32 mouse cellular contexts compared by ENCODE assay signal in the genomic region with DNA sequence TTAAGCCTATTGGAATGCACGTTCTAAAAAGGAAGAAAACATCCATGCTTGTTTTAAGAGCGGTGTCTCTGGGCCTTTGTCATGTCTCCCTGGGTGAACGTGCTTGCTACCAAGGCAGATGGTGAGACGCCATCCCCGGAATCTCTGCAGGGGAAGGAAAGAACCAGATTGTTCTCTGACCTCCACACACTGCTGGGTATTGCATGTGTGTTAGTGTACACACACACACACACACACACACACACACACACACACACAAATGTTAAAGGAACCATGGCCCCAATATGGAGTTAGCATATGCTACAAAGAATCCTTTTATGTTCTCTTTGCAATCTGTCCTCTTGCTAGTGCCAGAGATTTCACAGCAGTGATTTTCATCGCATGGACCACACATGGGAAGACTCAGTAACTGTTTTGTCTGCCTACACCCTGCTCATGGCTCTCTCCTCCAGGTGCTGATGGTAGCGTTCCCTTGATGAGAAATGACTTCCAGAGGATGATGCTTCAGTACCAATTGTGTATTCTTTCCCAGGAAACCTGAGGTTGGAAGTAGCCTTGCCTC. TPM values are rescaled to one million over a fixed set of nuclear protein-coding genes. Genes with fewer than 3 reads are reported as not detected.
A peak's percentile ranks its signal among the peaks of the same experiment; 100 is the strongest.
DNase-seq lines count a peak whose midpoint lies in the region; ATAC-seq and TF ChIP-seq lines count a peak whose summit lies in the region.
"Had no signal": no experiment of that assay in that cellular context is flagged by ENCODE, and none has a peak within 500 bp of the region (broad histone marks: within the 10 kb centered on the region; RNA-seq: fewer than 3 reads in every experiment).

No protein-coding gene starts in this region.

- 59% methylated on average over 7 of the region's 7 CpGs for WGBS in hindbrain, postnatal 0 days
- WGBS in hindbrain, embryonic 14.5 days: 79% methylated on average over 7 of the region's 7 CpGs
- 88% methylated on average over 7 of the region's 7 CpGs for WGBS in lung, adult 2 months
- WGBS in midbrain, embryonic 14.5 days: 85% methylated on average over 7 of the region's 7 CpGs

- no peaks in the 10 kb centered on the region for H3K36me3 ChIP-seq in hindbrain, postnatal 0 days (ENCODE audit: insufficient read depth, low read length)
- H3K36me3 ChIP-seq in hindbrain, embryonic 14.5 days (replicated peaks; ENCODE audit: control insufficient read depth, insufficient read depth): no peaks in the 10 kb centered on the region
- H3K36me3 ChIP-seq in midbrain, embryonic 14.5 days (ENCODE audit: control insufficient read depth, insufficient read depth, low read length): no peaks in the 10 kb centered on the region
- H3K36me3 ChIP-seq: G1E; heart, embryonic 12.5 days; midbrain, embryonic 10.5 days; stomach, embryonic 15.5 days had no signal

- H3K9ac ChIP-seq in hindbrain, postnatal 0 days (replicated peaks; ENCODE audit: low read length): no peak overlapping the region
- H3K9ac ChIP-seq in hindbrain, embryonic 14.5 days: no peak overlapping the region
- H3K9ac ChIP-seq in midbrain, embryonic 14.5 days (replicated peaks; ENCODE audit: low read length): no peak overlapping the region
- H3K9ac ChIP-seq: embryonic facial prominence, embryonic 12.5 days; heart, embryonic 12.5 days; hindbrain, embryonic 13.5 days; liver, embryonic 14.5 days; lung, embryonic 14.5 days; stomach, embryonic 15.5 days had no signal

- TF ChIP-seq CTCF in hindbrain, postnatal 0 days (IDR thresholded peaks at IDR 0.05; ENCODE audit: low read depth): no peak
- no peak for TF ChIP-seq CTCF in lung, adult 2 months (IDR thresholded peaks at IDR 0.05; ENCODE audit: insufficient read depth, low read length)

- no peaks in the 10 kb centered on the region for H3K27me3 ChIP-seq in hindbrain, postnatal 0 days (ENCODE audit: insufficient read depth, low read length)
- no peaks in the 10 kb centered on the region for H3K27me3 ChIP-seq in hindbrain, embryonic 14.5 days (ENCODE audit: control insufficient read depth, insufficient read depth, low read length)
- no peaks in the 10 kb centered on the region for H3K27me3 ChIP-seq in midbrain, embryonic 14.5 days (ENCODE audit: control insufficient read depth, insufficient read depth, low read length)
- H3K27me3 ChIP-seq: embryonic facial prominence, embryonic 12.5 days; heart, embryonic 12.5 days; hindbrain, embryonic 13.5 days; stomach, embryonic 15.5 days had no signal

- no peaks in the 10 kb centered on the region for H3K4me1 ChIP-seq in hindbrain, postnatal 0 days (ENCODE audit: insufficient read depth, low read length)
- H3K4me1 ChIP-seq in hindbrain, embryonic 14.5 days (replicated peaks; ENCODE audit: control insufficient read depth, insufficient read depth, low read length): no peaks in the 10 kb centered on the region
- H3K4me1 ChIP-seq in lung, adult 2 months (ENCODE audit: control insufficient read depth, insufficient read depth, low read length): no peaks in the 10 kb centered on the region
- no peaks in the 10 kb centered on the region for H3K4me1 ChIP-seq in midbrain, embryonic 14.5 days (ENCODE audit: control insufficient read depth, insufficient read depth, low read length)
- H3K4me1 ChIP-seq: midbrain, embryonic 10.5 days; stomach, embryonic 15.5 days had no signal

- peak; percentile 22 to 33 for DNase-seq in cerebellum, postnatal 14 days
- no peak for DNase-seq in cerebellum, adult 18-20 months
- DNase-seq in hindbrain, postnatal 0 days (ENCODE audit: low spot score): peak; percentile 23
- no peak for DNase-seq in hindbrain, embryonic 14.5 days (ENCODE audit: low spot score)
- peak; percentile 64 for DNase-seq in brain, adult 2 months (ENCODE audit: low read depth, low spot score)
- DNase-seq in layer of hippocampus, adult 9-11 months: peak; percentile 45
- no peak for DNase-seq in lung, adult 2 months
- no peak for DNase-seq in midbrain, embryonic 14.5 days
- DNase-seq: adrenal gland, postnatal 10 days; cerebellum, adult 2 months; cerebellum, postnatal 36 days; embryo, embryonic 11 days; gastrocnemius, postnatal 14 days; heart, postnatal 4 days; kidney, adult 11 months; kidney, postnatal 14 days; left cerebral cortex, postnatal 4 days; lung, embryonic 14.5 days; right cerebral cortex, postnatal 25 days; thymus, postnatal 14 days had no signal

- ATAC-seq in hindbrain, postnatal 0 days: no peak
- ATAC-seq in hindbrain, embryonic 14.5 days (ENCODE audit: low FRiP score): no peak
- no peak for ATAC-seq in midbrain, embryonic 14.5 days (ENCODE audit: low FRiP score, low TSS enrichment)
- ATAC-seq: inflammation-experienced regulatory T-cells, adult 6 months; midbrain, embryonic 16.5 days had no signal

- H3K4me2 ChIP-seq in hindbrain, postnatal 0 days (ENCODE audit: low read depth, low read length): no peak overlapping the region
- H3K4me2 ChIP-seq in hindbrain, embryonic 14.5 days (replicated peaks): no peak overlapping the region
- no peak overlapping the region for H3K4me2 ChIP-seq in midbrain, embryonic 14.5 days (ENCODE audit: low read length)
- H3K4me2 ChIP-seq: embryonic facial prominence, embryonic 12.5 days; heart, embryonic 12.5 days; hindbrain, embryonic 13.5 days; lung, embryonic 14.5 days; stomach, embryonic 15.5 days had no signal

- no peak for TF ChIP-seq POLR2A in lung, adult 2 months (IDR thresholded peaks at IDR 0.05; ENCODE audit: borderline replicate concordance, extremely low read depth, low read depth, low read length)

- no peak overlapping the region for H3K27ac ChIP-seq in hindbrain, postnatal 0 days
- H3K27ac ChIP-seq in hindbrain, embryonic 14.5 days: no peak overlapping the region
- H3K27ac ChIP-seq in midbrain, embryonic 14.5 days (replicated peaks; ENCODE audit: low read depth, low read length): no peak overlapping the region
- H3K27ac ChIP-seq: embryonic facial prominence, embryonic 12.5 days; hindbrain, embryonic 13.5 days; liver, embryonic 14.5 days; midbrain, embryonic 10.5 days; stomach, embryonic 15.5 days had no signal

- no peaks in the 10 kb centered on the region for H3K9me3 ChIP-seq in hindbrain, postnatal 0 days (ENCODE audit: low read length)
- no peaks in the 10 kb centered on the region for H3K9me3 ChIP-seq in hindbrain, embryonic 14.5 days (ENCODE audit: control insufficient read depth, low read length)
- H3K9me3 ChIP-seq in midbrain, embryonic 14.5 days (ENCODE audit: control insufficient read depth, low read length): no peaks in the 10 kb centered on the region
- H3K9me3 ChIP-seq: embryonic facial prominence, embryonic 12.5 days; G1E; heart, embryonic 12.5 days; hindbrain, embryonic 13.5 days; midbrain, embryonic 10.5 days; stomach, embryonic 15.5 days had no signal

- no peak overlapping the region for H3K4me3 ChIP-seq in hindbrain, postnatal 0 days (ENCODE audit: low read length)
- no peak overlapping the region for H3K4me3 ChIP-seq in hindbrain, embryonic 14.5 days (replicated peaks; ENCODE audit: low read length)
- no peak overlapping the region for H3K4me3 ChIP-seq in lung, adult 2 months (replicated peaks; ENCODE audit: extremely low read depth, low read depth, low read length)
- H3K4me3 ChIP-seq in midbrain, embryonic 14.5 days (replicated peaks; ENCODE audit: low read depth, low read length): no peak overlapping the region
- H3K4me3 ChIP-seq: embryonic facial prominence, embryonic 12.5 days; heart, embryonic 12.5 days; hindbrain, embryonic 13.5 days; midbrain, embryonic 10.5 days; stomach, embryonic 15.5 days had no signal

RNA-seq across cellular contexts. Expression of a gene that starts 53.6 kb away (rescaled TPM):
- total RNA-seq in hindbrain, postnatal 0 days (2014; rRNA removed): 0.42 TPM in 1 of 2 replicates, not detected in the other
- 0.10 TPM in 2 replicates for polyA plus RNA-seq in hindbrain, postnatal 0 days (2015; fragmentation: Nextera tagmentation; extraction: Ambion mirVana)
- polyA plus RNA-seq in hindbrain, embryonic 14.5 days (2014; fragmentation: Nextera tagmentation; extraction: Ambion mirVana): 0.13 and 0.21 TPM in 2 replicates
- polyA plus RNA-seq in lung, adult 2 months (2012; rRNA removed): 2.0 and 2.3 TPM in 2 replicates
- polyA plus RNA-seq in midbrain, embryonic 14.5 days (2014; fragmentation: Nextera tagmentation; extraction: Ambion mirVana): 0.23 TPM in 1 of 2 replicates, not detected in the other
- total RNA-seq: gastrocnemius, postnatal 14 days; granulocyte monocyte progenitor cell, adult 5-6 weeks; heart, postnatal 4 days; layer of hippocampus, adult 18-20 months; megakaryocyte progenitor cell, adult 5-6 weeks had no signal

Comparison
In these comparisons a context has a peak if more than half of its experiments do, and no peak if none do; other contexts are left out.
1. DNase-seq: peak in cerebellum, postnatal 14 days (2 of 2), hindbrain, postnatal 0 days (single experiment), brain, adult 2 months (single experiment) and layer of hippocampus, adult 9-11 months (single experiment); none in cerebellum, adult 18-20 months (0 of 2), hindbrain, embryonic 14.5 days (single experiment), lung, adult 2 months (single experiment) and midbrain, embryonic 14.5 days (single experiment).